Mouse (Mus musculus) cerebellum, adult 11 months (tissue): ENCODE data around the gene Rlf.
"Not testable (repeated sequence)": the region's sequence is repeated elsewhere in the genome, so short reads cannot be mapped to it uniquely, and the experiment has no call there.

Source experiments
- DNase-seq: peaks from one replicate; pipeline ENCODE4 v3.0.0; 2022

The Rlf gene

GRCm38 (mm10) chr4:121214793-121215304 lies at the start of gene Rlf:
Gene Rlf, minus strand, starts transcription at chr4:121215084.
- DNase-seq, result peak; percentile 99

- no peak for DNase-seq
Observed at GRCm38 (mm10) chr4:121241612-121242000, 26.7 kb upstream of the Rlf start.

GRCm38 (mm10) chr4:121240637-121241611 lies 26.0 kb upstream of the Rlf start:
- no peak for DNase-seq

GRCm38 (mm10) chr4:121239878-121240277 lies 25.0 kb upstream of the Rlf start:
- DNase-seq, result no peak

- DNase-seq, result no peak
Observed at GRCm38 (mm10) chr4:121231772-121232414, 17.0 kb upstream of the Rlf start.

- no peak for DNase-seq
Observed at GRCm38 (mm10) chr4:121230943-121231614, 16.2 kb upstream of the Rlf start.

GRCm38 (mm10) chr4:121227072-121227471 lies 12.2 kb upstream of the Rlf start:
- DNase-seq, result no peak

- DNase-seq, result no peak
Observed at GRCm38 (mm10) chr4:121225177-121225576, 10.3 kb upstream of the Rlf start.

- no peak for DNase-seq
Observed at GRCm38 (mm10) chr4:121223136-121223535, 8.3 kb upstream of the Rlf start.

GRCm38 (mm10) chr4:121216216-121216615 lies 1.3 kb upstream of the Rlf start:
- DNase-seq, result no peak

- DNase-seq, result peak; percentile 22
Observed at GRCm38 (mm10) chr4:121215489-121215888, 605 bp upstream of the Rlf start.

GRCm38 (mm10) chr4:121213936-121214792 lies 720 bp downstream of the Rlf start:
- DNase-seq, result peak; percentile 50

GRCm38 (mm10) chr4:121208911-121209310 lies 6.0 kb downstream of the Rlf start:
- DNase-seq, result no peak

GRCm38 (mm10) chr4:121197856-121198255 lies 17.0 kb downstream of the Rlf start:
- no peak for DNase-seq

- DNase-seq, result no peak
Observed at GRCm38 (mm10) chr4:121196995-121197394, 17.9 kb downstream of the Rlf start.

- no peak for DNase-seq
Observed at GRCm38 (mm10) chr4:121196205-121196604, 18.7 kb downstream of the Rlf start.

- DNase-seq, result no peak
Observed at GRCm38 (mm10) chr4:121194736-121195135, 20.1 kb downstream of the Rlf start.

GRCm38 (mm10) chr4:121192306-121192705 lies 22.6 kb downstream of the Rlf start:
- DNase-seq, result no peak

- DNase-seq, result no peak
Observed at GRCm38 (mm10) chr4:121189341-121189740, 25.5 kb downstream of the Rlf start.

GRCm38 (mm10) chr4:121179669-121180068 lies 35.2 kb downstream of the Rlf start:
- no peak for DNase-seq

- no peak for DNase-seq
Observed at GRCm38 (mm10) chr4:121167656-121168055, 47.2 kb downstream of the Rlf start.

GRCm38 (mm10) chr4:121166697-121167096 lies 48.2 kb downstream of the Rlf start:
- DNase-seq, result not testable (repeated sequence)
